Mouse (Mus musculus) hindlimb bud, embryonic 11.5 days (tissue): ENCODE results near the gene Usp21.

Source experiments
- DNase-seq: peaks from one replicate; pipeline ENCODE4 v3.0.0-alpha.2; 2012; ENCODE audit warnings: low read depth, low spot score; ENCODE audit errors: extremely low spot score

The Usp21 gene

GRCm38 (mm10) chr1:171269848-171270572 lies 17.8 kb downstream of the Usp21 start, which contains the start of gene B4galt3:
B4galt3 (plus strand) TSS chr1:171270328.
- peak; percentile 42 for DNase-seq

- DNase-seq: no peak
These were observed 19.4 kb downstream of the Usp21 start for GRCm38 (mm10) chr1:171268341-171268740.

GRCm38 (mm10) chr1:171265971-171266744 lies 21.6 kb downstream of the Usp21 start:
- DNase-seq: no peak

- DNase-seq: no peak
These were observed 23.9 kb downstream of the Usp21 start for GRCm38 (mm10) chr1:171263666-171264461.

- DNase-seq: no peak
These were observed 24.6 kb downstream of the Usp21 start for GRCm38 (mm10) chr1:171263185-171263611.

- no peak for DNase-seq
These were observed 25.1 kb downstream of the Usp21 start for GRCm38 (mm10) chr1:171262594-171263130.

GRCm38 (mm10) chr1:171260316-171260715 lies 27.5 kb downstream of the Usp21 start:
- no peak for DNase-seq

GRCm38 (mm10) chr1:171258921-171259320 lies 28.9 kb downstream of the Usp21 start:
- no peak for DNase-seq

GRCm38 (mm10) chr1:171257781-171258180 lies 30.0 kb downstream of the Usp21 start:
- no peak for DNase-seq

- DNase-seq: no peak
These were observed 30.7 kb downstream of the Usp21 start for GRCm38 (mm10) chr1:171256937-171257548.

GRCm38 (mm10) chr1:171256095-171256818 lies 31.5 kb downstream of the Usp21 start:
- DNase-seq: no peak

- DNase-seq: no peak
These were observed 35.4 kb downstream of the Usp21 start for GRCm38 (mm10) chr1:171252415-171252814.

GRCm38 (mm10) chr1:171251594-171252324 lies 36.0 kb downstream of the Usp21 start:
- DNase-seq: no peak

GRCm38 (mm10) chr1:171250680-171251593 lies 36.9 kb downstream of the Usp21 start, which contains the start of gene Ndufs2:
Ndufs2 (minus strand) TSS chr1:171251388.
- no peak for DNase-seq

GRCm38 (mm10) chr1:171249913-171250600 lies 37.7 kb downstream of the Usp21 start, which contains the start of gene Adamts4:
Adamts4 (plus strand) TSS chr1:171250421.
- no peak for DNase-seq

GRCm38 (mm10) chr1:171248386-171249226 lies 39.2 kb downstream of the Usp21 start:
- DNase-seq: no peak

GRCm38 (mm10) chr1:171247916-171248315 lies 39.9 kb downstream of the Usp21 start:
- DNase-seq: no peak
